Mouse (Mus musculus) bone marrow, adult 2 months (tissue): ENCODE data around the gene Qser1.

Experiments
- CTCF ChIP-seq: fragments of 200-500 bp; IDR thresholded peaks from 2 replicates; pipeline ENCODE4 v1.5.1; 2011; ENCODE audit warnings: low read length, control low read depth; ENCODE audit not compliant: control insufficient read depth, insufficient read depth
- POLR2A ChIP-seq: fragments of 200-500 bp; IDR thresholded peaks from 2 replicates; pipeline ENCODE4 v1.6.1; 2011; ENCODE audit warnings: low read depth, mild to moderate bottlenecking, control low read depth, low read length, borderline replicate concordance; ENCODE audit not compliant: control insufficient read depth

GRCm38 (mm10) chr2:104750611-104751010 is 65.9 kb downstream of the Qser1 start:
- TF ChIP-seq POLR2A (no peak), CTCF (no peak)
